Mouse (Mus musculus): Measurements from ENCODE around the gene Abhd11.

Gene Abhd11

GRCm38 (mm10) chr5:134986298-134987268 is 22.4 kb upstream of the Abhd11 start:
- DNase-seq (ENCODE audit: low spot score in 2 of 2), result peak; percentile 39 to 46

- DNase-seq (ENCODE audit: low spot score in 2 of 2), result no peak
Observed at GRCm38 (mm10) chr5:134989166-134989565, 19.8 kb upstream of the Abhd11 start.

- no peak for DNase-seq (ENCODE audit: low spot score in 2 of 2)
Observed at GRCm38 (mm10) chr5:134989741-134990140, 19.2 kb upstream of the Abhd11 start.

- DNase-seq (ENCODE audit: low spot score in 2 of 2), result peak in 1 of 2 experiments; percentile 34
Observed at GRCm38 (mm10) chr5:134992566-134992965, 16.4 kb upstream of the Abhd11 start.

- DNase-seq (ENCODE audit: low spot score in 2 of 2), result no peak
Observed at GRCm38 (mm10) chr5:134998359-134998758, 10.6 kb upstream of the Abhd11 start.

- no peak for DNase-seq (ENCODE audit: low spot score in 2 of 2)
Observed at GRCm38 (mm10) chr5:134999797-135000196, 9.2 kb upstream of the Abhd11 start.

- no peak for DNase-seq (ENCODE audit: low spot score in 2 of 2)
Observed at GRCm38 (mm10) chr5:135000751-135001150, 8.2 kb upstream of the Abhd11 start.

GRCm38 (mm10) chr5:135001309-135001708 is 7.6 kb upstream of the Abhd11 start:
- peak; percentile 61 to 69 for DNase-seq (ENCODE audit: low spot score in 2 of 2)

GRCm38 (mm10) chr5:135002151-135002550 is 6.8 kb upstream of the Abhd11 start:
- DNase-seq (ENCODE audit: low spot score in 2 of 2), result no peak

- DNase-seq (ENCODE audit: low spot score in 2 of 2), result peak; percentile 62 to 75
Observed at GRCm38 (mm10) chr5:135007802-135008571, 965 bp upstream of the Abhd11 start.

GRCm38 (mm10) chr5:135009590-135010319 is 803 bp downstream of the Abhd11 start:
- peak; percentile 89 to 92 for DNase-seq (ENCODE audit: low spot score in 2 of 2)

- DNase-seq (ENCODE audit: low spot score in 2 of 2), result no peak
Observed at GRCm38 (mm10) chr5:135010320-135010709, 1.4 kb downstream of the Abhd11 start.

- no peak for DNase-seq (ENCODE audit: low spot score in 2 of 2)
Observed at GRCm38 (mm10) chr5:135010841-135011743, 2.1 kb downstream of the Abhd11 start.

- peak in 1 of 2 experiments; percentile 40 for DNase-seq (ENCODE audit: low spot score in 2 of 2)
Observed at GRCm38 (mm10) chr5:135011809-135012613, 3.1 kb downstream of the Abhd11 start.

- DNase-seq (ENCODE audit: low spot score in 2 of 2), result peak; percentile 76 to 86
Observed at GRCm38 (mm10) chr5:135012671-135013441, 3.9 kb downstream of the Abhd11 start.

GRCm38 (mm10) chr5:135015497-135015896 is 6.5 kb downstream of the Abhd11 start:
- peak; percentile 90 to 92 for DNase-seq (ENCODE audit: low spot score in 2 of 2)

GRCm38 (mm10) chr5:135016224-135016759 is 7.3 kb downstream of the Abhd11 start:
- DNase-seq (ENCODE audit: low spot score in 2 of 2), result no peak

GRCm38 (mm10) chr5:135021814-135022213 is 12.9 kb downstream of the Abhd11 start:
- peak; percentile 72 to 79 for DNase-seq (ENCODE audit: low spot score in 2 of 2)
